Mouse (Mus musculus): ENCODE data around the gene Churc1. TPM values are rescaled to one million over a fixed set of nuclear protein-coding genes. Genes with fewer than 3 reads are reported as not detected.
"Not testable (repeated sequence)": the region's sequence is repeated elsewhere in the genome, so short reads cannot be mapped to it uniquely, and the experiment has no call there.

Gene Churc1
- polyA plus RNA-seq, 1 experiment from 2014 or later: 173 TPM

DNA sequence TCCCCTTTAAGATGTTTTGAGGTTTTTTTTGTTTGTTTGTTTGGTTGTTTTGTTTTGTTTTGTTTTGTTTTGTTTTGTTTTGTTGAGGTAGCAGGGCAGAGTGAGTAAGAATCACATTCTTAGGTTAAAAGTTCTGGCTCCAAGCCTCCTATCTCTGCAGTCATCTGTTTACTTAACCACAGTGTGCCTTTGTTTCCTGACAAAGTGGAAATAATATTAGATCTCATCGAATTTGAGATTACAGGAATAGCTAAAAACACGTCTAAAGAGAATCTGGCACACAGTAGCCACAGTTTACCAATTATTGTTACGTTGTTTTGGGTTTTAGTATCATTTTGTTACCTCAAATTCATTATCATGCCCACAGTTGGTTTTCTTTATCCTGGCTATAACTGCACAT lies 9.3 kb downstream of the Churc1 start:
- Histone ChIP-seq H3K9me3 (replicated peaks) (no peaks in the 10 kb centered on the region), H3K27ac (peak overlapping the region; percentile 3; the same call in 1 of the 2 replicates), H3K4me3 (no peak overlapping the region), H3K27me3 (no peaks in the 10 kb centered on the region), H3K4me2 (no peak overlapping the region), H3K36me3 (peaks cover 5% of the 10 kb centered on the region), H3K4me1 (replicated peaks) (peaks cover 5% of the 10 kb centered on the region), H3K9ac (no peak overlapping the region)
- WGBS: 57% methylated on average over 3 of the region's 3 CpGs
- ATAC-seq (replicated peaks; ENCODE audit: insufficient number of reproducible peaks, insufficient read depth, low FRiP score, low read depth): no peak

DNA sequence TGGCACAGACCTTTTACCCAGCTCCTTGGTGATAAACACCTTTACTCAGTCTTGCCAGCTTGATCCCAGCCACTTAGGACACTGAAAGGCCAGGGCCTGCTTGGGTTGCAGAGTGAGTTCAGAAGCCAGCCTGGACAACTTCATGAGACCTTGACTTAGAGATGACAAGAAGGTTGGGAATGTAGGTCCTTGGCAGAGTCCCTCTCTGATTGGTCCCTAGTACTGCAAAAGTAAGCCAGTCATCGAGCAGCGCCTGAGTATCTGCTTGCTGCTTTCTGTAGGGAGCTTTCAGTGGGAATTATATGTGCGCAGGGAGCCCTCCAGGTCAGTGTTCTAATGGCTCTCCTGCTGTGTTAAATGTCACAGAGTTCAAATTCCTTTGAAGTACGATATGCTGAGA lies 9.8 kb downstream of the Churc1 start:
- Histone ChIP-seq H3K4me1 (replicated peaks) (peaks cover 5% of the 10 kb centered on the region), H3K27ac (peak overlapping the region; percentile 3; the same call in 1 of the 2 replicates), H3K9ac (no peak overlapping the region), H3K36me3 (peaks cover 9% of the 10 kb centered on the region), H3K4me3 (no peak overlapping the region), H3K9me3 (replicated peaks) (no peaks in the 10 kb centered on the region), H3K27me3 (no peaks in the 10 kb centered on the region), H3K4me2 (no peak overlapping the region)
- ATAC-seq (replicated peaks; ENCODE audit: insufficient number of reproducible peaks, insufficient read depth, low FRiP score, low read depth): no peak
- 38% methylated on average over 4 of the region's 4 CpGs for WGBS

DNA sequence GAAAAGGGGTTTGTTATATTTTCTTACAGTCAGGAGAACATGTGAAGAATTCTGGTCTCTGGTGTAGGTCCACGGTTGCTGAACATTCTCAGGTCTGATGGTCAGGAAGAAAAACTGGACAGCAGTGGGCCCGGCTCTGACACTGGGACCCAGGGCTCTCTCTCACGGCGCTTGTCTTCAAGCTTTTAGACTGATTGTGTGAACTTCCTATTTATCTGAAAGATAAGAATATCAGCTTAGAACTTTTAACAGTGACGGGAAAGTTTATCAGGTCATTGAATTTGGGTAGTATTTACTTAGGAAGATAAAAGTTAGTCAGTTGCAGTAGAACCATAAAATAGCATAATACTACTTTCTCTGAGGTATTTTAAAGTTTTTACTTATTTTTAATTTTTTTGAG lies 11.6 kb downstream of the Churc1 start:
- H3K4me3 ChIP-seq: no peak overlapping the region
- peaks cover 10% of the 10 kb centered on the region for H3K36me3 ChIP-seq
- H3K4me2 ChIP-seq: no peak overlapping the region
- no peaks in the 10 kb centered on the region for H3K9me3 ChIP-seq (replicated peaks)
- H3K27ac ChIP-seq: no peak overlapping the region
- H3K4me1 ChIP-seq (replicated peaks): peaks cover 7% of the 10 kb centered on the region
- no peak for ATAC-seq (replicated peaks; ENCODE audit: insufficient number of reproducible peaks, insufficient read depth, low FRiP score, low read depth)
- no peaks in the 10 kb centered on the region for H3K27me3 ChIP-seq
- WGBS: 47% methylated on average over 5 of the region's 5 CpGs
- no peak overlapping the region for H3K9ac ChIP-seq

DNA sequence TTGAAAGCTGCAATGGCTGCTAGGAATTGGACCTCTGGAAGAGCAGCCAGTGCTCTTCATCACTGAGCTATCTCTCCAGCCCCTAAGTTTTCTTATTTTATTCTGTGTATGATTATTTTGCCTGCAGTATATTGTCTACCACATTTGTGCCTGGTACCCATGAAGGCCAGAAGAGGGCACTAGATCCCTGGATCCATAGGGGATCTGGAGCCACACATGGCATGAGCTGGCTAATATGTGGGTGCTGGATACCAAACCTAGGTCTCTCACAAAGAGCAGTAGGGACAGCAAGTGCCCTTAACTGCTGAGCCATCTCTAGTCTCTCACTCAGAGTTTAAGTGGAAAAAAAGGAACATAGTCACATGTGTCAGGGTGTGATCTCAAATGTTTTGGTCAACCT lies 12.5 kb downstream of the Churc1 start:
- Histone ChIP-seq H3K4me3 (no peak overlapping the region), H3K9ac (no peak overlapping the region), H3K9me3 (replicated peaks) (no peaks in the 10 kb centered on the region), H3K4me2 (no peak overlapping the region), H3K4me1 (replicated peaks) (peaks cover 11% of the 10 kb centered on the region), H3K36me3 (peaks cover 10% of the 10 kb centered on the region), H3K27me3 (no peaks in the 10 kb centered on the region), H3K27ac (no peak overlapping the region)
- no peak for ATAC-seq (replicated peaks; ENCODE audit: insufficient number of reproducible peaks, insufficient read depth, low FRiP score, low read depth)

DNA sequence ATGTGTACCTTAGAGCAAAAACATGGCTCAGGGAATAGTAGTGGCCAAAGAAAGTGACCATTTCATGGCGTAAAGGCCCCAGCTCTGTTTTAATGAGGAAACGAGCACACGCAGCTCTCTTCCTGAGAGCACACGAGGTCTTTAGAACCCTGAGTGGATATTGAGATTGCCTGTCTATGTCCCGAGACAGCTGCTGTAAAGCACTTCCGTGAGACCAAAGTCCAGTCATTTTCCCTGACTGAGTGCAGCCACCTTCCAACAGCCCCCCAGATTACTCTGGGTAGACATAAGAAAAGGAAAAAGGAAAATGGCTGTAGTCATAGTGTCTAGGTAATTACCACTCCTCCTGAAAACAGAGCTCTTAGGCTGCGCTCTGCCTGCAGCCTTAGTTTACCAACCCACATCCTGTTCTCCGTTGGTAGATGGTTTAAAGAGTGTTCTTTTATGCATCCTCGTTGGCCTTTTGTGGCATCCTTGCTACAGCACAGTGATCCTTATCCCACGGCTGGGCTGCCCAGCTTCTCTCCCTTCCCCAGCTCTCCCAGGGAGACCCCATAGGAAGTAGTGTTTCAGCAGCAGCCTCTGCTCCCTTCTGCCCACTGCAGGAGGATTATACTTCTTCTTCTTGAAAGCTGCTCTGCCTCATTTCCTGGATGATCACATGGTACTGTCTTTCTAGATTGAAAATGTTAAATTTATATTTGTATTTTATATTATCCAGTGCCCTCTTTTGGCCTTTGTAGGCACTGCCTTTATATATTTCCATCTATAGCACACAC lies 13.2 kb downstream of the Churc1 start:
- WGBS: 80% methylated on average over 10 of the region's 10 CpGs
- Histone ChIP-seq H3K9ac (no peak overlapping the region), H3K27ac (no peak overlapping the region), H3K4me2 (no peak overlapping the region), H3K4me1 (replicated peaks) (peaks cover 11% of the 10 kb centered on the region), H3K27me3 (no peaks in the 10 kb centered on the region), H3K4me3 (no peak overlapping the region), H3K36me3 (peaks cover 10% of the 10 kb centered on the region), H3K9me3 (replicated peaks) (no peaks in the 10 kb centered on the region)
- ATAC-seq (replicated peaks; ENCODE audit: insufficient number of reproducible peaks, insufficient read depth, low FRiP score, low read depth): no peak

DNA sequence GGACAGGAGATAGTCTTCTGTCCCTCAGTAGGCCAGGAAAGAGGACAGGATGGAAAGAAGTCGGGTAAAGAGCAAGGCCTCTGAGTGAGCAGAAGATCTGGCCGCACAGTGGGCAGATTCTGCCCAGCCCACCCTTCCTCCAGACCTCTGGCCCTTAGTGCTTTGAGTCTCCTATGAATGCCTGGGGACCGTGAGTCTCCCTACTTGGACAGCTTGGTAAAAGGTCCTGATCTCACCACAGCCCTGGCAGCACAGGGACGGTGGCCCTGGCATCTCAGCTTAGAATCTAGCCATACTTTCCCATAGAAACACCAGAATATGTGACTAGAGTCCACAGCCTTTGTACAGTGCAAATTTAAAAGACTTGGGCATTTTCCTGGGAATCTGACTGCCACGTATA lies 14.6 kb downstream of the Churc1 start:
- Histone ChIP-seq H3K27ac (no peak overlapping the region), H3K36me3 (peaks cover 10% of the 10 kb centered on the region), H3K4me3 (no peak overlapping the region), H3K4me2 (no peak overlapping the region), H3K9ac (no peak overlapping the region), H3K9me3 (replicated peaks) (no peaks in the 10 kb centered on the region), H3K27me3 (no peaks in the 10 kb centered on the region), H3K4me1 (replicated peaks) (peaks cover 18% of the 10 kb centered on the region)
- no peak for ATAC-seq (replicated peaks; ENCODE audit: insufficient number of reproducible peaks, insufficient read depth, low FRiP score, low read depth)
- WGBS: 82% methylated on average over 5 of the region's 5 CpGs

DNA sequence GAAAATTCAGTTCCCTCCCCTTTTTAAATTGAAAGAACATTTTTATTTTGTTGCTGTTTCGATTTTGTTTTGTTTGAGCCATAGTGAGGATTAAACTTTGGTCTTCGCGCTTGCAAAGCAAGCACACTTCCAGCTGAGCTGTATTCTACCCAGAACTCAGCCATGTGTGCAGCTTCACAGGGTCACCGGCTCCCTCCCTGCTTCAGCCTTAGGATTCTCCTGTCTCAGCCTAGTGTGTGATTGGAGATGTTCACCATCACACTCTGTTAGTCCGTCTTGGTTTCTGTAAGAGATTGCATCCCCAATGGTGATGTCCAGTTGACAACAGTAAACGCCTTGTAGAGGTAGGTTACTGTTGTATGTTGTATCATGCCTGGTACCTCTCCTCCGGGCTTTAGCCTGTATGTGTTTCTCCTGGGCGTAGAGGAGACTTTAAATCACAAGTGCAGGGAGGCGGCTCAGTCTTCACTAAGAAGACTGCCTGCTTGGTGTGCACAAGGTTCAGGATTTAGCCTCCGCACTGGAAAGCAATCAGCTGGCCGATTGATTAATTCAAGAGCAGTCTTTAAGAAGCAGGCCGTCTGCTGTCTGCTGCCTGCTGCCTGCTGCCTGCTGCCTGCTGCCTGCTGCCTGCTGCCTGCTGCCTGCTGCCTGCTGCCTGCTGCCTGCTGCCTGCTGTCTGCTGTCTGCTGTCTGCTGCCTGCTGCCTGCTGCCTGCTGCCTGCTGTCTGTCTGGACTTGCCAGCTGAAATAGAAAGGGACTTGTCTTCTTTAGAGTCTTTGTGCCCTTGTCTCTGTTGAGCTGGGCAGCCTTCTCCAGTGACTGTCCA lies 15.5 kb downstream of the Churc1 start:
- H3K27ac ChIP-seq: peak overlapping the region; percentile 37
- WGBS: 73% methylated on average over 12 of the region's 12 CpGs
- H3K4me2 ChIP-seq: no peak overlapping the region
- no peaks in the 10 kb centered on the region for H3K9me3 ChIP-seq (replicated peaks)
- H3K27me3 ChIP-seq: no peaks in the 10 kb centered on the region
- no peak for ATAC-seq (replicated peaks; ENCODE audit: insufficient number of reproducible peaks, insufficient read depth, low FRiP score, low read depth)
- H3K4me1 ChIP-seq (replicated peaks): peaks cover 14% of the 10 kb centered on the region
- H3K9ac ChIP-seq: no peak overlapping the region
- no peak overlapping the region for H3K4me3 ChIP-seq
- peaks cover 10% of the 10 kb centered on the region for H3K36me3 ChIP-seq

DNA sequence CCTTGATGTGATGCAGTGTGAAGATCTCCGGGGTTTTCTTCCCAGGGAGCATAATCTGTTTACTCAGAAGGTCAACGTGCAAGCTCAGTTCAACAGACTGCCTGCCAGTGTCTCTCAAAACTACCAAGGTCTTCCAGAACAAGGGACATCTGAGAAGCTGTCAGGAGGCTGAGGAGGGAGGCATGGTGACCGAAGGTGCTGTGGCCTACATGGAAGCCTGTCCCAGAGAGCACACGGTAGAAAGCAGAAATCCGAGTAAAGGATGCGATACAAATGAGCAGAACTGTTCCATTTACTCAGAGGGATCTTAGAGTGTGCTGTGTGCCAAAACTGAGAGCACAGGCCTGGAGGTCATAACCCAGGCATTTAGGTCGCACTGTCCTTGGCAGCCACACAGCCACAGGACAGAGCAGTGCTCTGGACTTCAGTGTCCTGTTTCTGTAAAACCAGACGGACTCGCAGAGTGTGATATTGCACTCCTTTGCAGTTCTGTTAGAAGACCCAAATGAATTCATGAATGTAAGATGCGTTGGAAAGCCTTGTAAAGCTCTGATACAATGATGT lies 18.8 kb downstream of the Churc1 start:
- 44% methylated on average over 10 of the region's 10 CpGs for WGBS
- no peaks in the 10 kb centered on the region for H3K9me3 ChIP-seq (replicated peaks)
- no peaks in the 10 kb centered on the region for H3K27me3 ChIP-seq
- H3K4me1 ChIP-seq (replicated peaks): peaks cover 17% of the 10 kb centered on the region
- H3K4me2 ChIP-seq: no peak overlapping the region
- peaks cover 5% of the 10 kb centered on the region; the same call in 1 of the 2 replicates for H3K36me3 ChIP-seq
- no peak overlapping the region for H3K9ac ChIP-seq
- no peak overlapping the region for H3K4me3 ChIP-seq
- peak overlapping the region; percentile 45 for H3K27ac ChIP-seq
- no peak for ATAC-seq (replicated peaks; ENCODE audit: insufficient number of reproducible peaks, insufficient read depth, low FRiP score, low read depth)

DNA sequence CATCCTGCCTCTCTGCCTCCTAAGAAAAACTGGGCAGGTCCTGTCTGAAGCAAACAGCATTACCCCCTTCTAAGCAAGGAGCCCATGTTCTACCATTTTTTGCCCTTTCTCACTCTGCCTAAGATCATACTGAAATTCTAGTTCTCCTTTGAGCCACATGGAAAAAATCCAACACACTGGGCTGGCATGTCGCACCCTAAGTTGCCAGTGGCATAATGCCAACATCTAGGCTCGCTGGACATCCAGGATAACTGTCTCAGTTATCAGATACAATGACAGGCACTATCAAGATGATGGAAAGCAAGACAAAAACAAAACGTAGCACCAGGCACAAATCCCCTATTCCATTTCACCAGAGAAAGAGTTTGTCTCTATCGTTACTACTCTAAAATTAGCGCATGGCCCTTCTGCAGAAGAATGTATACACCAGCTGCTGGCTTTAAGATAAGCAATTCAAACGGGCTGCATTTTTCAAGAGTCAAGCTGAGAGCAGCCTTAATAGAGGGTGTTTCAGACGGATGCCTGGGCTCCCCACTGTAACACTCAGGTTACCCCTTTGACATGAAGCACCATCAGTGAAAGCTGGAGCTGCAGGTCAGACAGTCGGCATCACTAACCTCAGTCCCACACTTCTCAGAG lies 25.2 kb downstream of the Churc1 start:
- Histone ChIP-seq H3K4me2 (peak overlapping the region; percentile 47), H3K27ac (peak overlapping the region; percentile 88), H3K36me3 (no peaks in the 10 kb centered on the region), H3K9me3 (replicated peaks) (no peaks in the 10 kb centered on the region), H3K4me3 (no peak overlapping the region), H3K4me1 (replicated peaks) (peaks cover 21% of the 10 kb centered on the region), H3K9ac (0 out of 2 replicates have a peak overlapping the region, but pooled peaks have one; percentile 16), H3K27me3 (no peaks in the 10 kb centered on the region)
- ATAC-seq (replicated peaks; ENCODE audit: insufficient number of reproducible peaks, insufficient read depth, low FRiP score, low read depth): peak; percentile 75; the same call in 1 of the 2 replicates
- 9% methylated on average over 8 of the region's 8 CpGs for WGBS

DNA sequence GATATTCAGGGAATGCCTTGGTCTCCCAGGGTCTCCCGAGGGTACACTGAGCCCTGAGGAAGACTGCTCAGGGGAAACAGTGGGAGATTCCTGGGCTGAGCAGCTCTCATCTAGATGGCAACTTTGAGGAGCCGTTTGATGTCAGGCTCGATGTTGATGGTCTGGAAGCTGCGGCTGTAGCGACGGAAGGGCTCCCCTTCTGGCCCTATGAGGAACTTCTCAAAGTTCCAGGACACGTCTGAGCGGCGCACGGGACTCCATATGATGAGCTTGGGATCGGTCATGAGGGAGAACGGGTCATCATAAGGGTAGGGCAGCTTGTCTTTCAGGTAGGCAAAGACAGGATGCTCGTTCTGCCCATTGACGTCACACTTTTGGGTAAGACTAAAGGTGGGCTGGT lies 27.2 kb downstream of the Churc1 start:
- H3K27ac ChIP-seq; H3K27me3 ChIP-seq; ATAC-seq (replicated peaks; ENCODE audit: insufficient number of reproducible peaks, insufficient read depth, low FRiP score, low read depth); H3K9me3 ChIP-seq (replicated peaks); H3K4me3 ChIP-seq; H3K4me2 ChIP-seq; H3K9ac ChIP-seq; H3K36me3 ChIP-seq: not testable (repeated sequence)
- H3K4me1 ChIP-seq (replicated peaks): peaks cover 21% of the 10 kb centered on the region
- WGBS: 53% methylated on average over 14 of the region's 14 CpGs

DNA sequence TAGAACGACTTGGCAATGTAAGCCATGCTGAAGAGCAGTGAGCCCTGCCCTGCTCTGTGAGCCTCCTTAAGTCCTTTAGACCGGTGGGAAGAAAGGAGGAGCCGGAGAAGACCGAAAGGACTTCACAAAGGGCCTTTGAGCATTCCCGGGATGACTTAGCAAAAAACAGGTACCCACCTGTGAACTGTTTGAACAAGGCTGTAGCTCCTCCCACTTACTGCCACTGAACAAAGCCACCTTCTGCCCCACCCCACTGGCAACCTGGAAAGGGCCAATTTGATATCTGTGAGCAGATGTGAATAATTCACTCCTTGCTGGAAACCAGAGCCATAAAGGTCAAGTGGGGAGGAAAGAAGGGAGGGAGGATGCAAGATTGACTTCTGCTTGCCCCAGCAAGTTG lies 30.0 kb downstream of the Churc1 start, which contains the start of gene Gpx2:
Gene Gpx2 (minus strand): TSS at position 205 of the 400 bp plus-strand sequence.
- H3K4me2 ChIP-seq: no peak within 1 kb of the TSS
- peaks cover 3% of the 10 kb centered on the region; the same call in 1 of the 2 replicates for H3K27me3 ChIP-seq
- no peak within 1 kb of the TSS for H3K9ac ChIP-seq
- H3K36me3 ChIP-seq: no peaks in the 10 kb centered on the region
- no peaks in the 10 kb centered on the region for H3K9me3 ChIP-seq (replicated peaks)
- ATAC-seq (replicated peaks; ENCODE audit: insufficient number of reproducible peaks, insufficient read depth, low FRiP score, low read depth): no peak
- H3K4me1 ChIP-seq (replicated peaks): peaks cover 10% of the 10 kb centered on the region
- 83% methylated on average over 5 of the region's 5 CpGs for WGBS
- no peak within 1 kb of the TSS for H3K4me3 ChIP-seq
- H3K27ac ChIP-seq: no peak within 1 kb of the TSS
